Mouse (Mus musculus) hindbrain, embryonic 13.5 days (tissue): ENCODE data around the gene Xylt1. TPM values are rescaled to one million over a fixed set of nuclear protein-coding genes. Genes with fewer than 3 reads are reported as not detected.

Experiments
- ATAC-seq: fragments of 200-750 bp; cut with Nextera tagmentation; 2 replicates; pipeline ENCODE4 v1.8.0; 2017; ENCODE audit warnings: moderate TSS enrichment; ENCODE audit not compliant: low FRiP score
- H3K27ac ChIP-seq: fragments of 300-500 bp; sonication (generic); 2 replicates; pipeline ENCODE4 v1.5.1; 2015; ENCODE audit warnings: inconsistent platforms, mild to moderate bottlenecking, moderate library complexity
- H3K27me3 ChIP-seq: fragments of 300-500 bp; sonication (generic); 2 replicates; pipeline ENCODE4 v1.6.1; 2015; ENCODE audit warnings: mild to moderate bottlenecking, inconsistent platforms
- H3K36me3 ChIP-seq: fragments of 300-500 bp; sonication (generic); 2 replicates; pipeline ENCODE4 v1.6.1; 2015; ENCODE audit warnings: mild to moderate bottlenecking, inconsistent platforms
- H3K4me1 ChIP-seq: fragments of 300-500 bp; sonication (generic); replicated peaks from 2 replicates; pipeline ENCODE4 v1.6.1; 2015; ENCODE audit warnings: inconsistent platforms
- H3K4me2 ChIP-seq: fragments of 300-500 bp; sonication (generic); 2 replicates; pipeline ENCODE4 v1.6.1; 2015; ENCODE audit warnings: inconsistent platforms, mild to moderate bottlenecking, moderate library complexity
- H3K4me3 ChIP-seq: fragments of 300-500 bp; sonication (generic); 2 replicates; pipeline ENCODE4 v1.5.1; 2015; ENCODE audit warnings: mild to moderate bottlenecking, inconsistent platforms
- H3K9ac ChIP-seq: fragments of 300-500 bp; sonication (generic); 2 replicates; pipeline ENCODE4 v1.6.1; 2015; ENCODE audit warnings: mild to moderate bottlenecking, inconsistent platforms
- H3K9me3 ChIP-seq: fragments of 300-500 bp; sonication (generic); 2 replicates; pipeline ENCODE4 v1.6.1; 2016; ENCODE audit warnings: inconsistent platforms
- WGBS: fragments of 180-500 bp; shearing (Covaris S2); methylation state at CpG from one replicate; pipeline ENCODE4 v1.1.7; 2015; 5-methylcytosine and 5-hydroxymethylcytosine counted together
- polyA plus RNA-seq: library from polyadenylated mRNA; unstranded; fragments of >200 nt; fragmentation: Nextera tagmentation; extraction: Ambion mirVana; gene quantifications from 2 replicates; pipeline ENCODE4 v1.2.1, GENCODE M21; 2015

Xylt1 gene
- polyA plus RNA-seq, 1 experiment from 2014 or later = 2.3 TPM

GRCm38 (mm10) chr7:117539931-117540330 lies 159.2 kb downstream of the Xylt1 start:
- 0 out of 2 replicates have a peak, but pooled peaks cover 10% of the 10 kb centered on the region for H3K27me3 ChIP-seq
- H3K36me3 ChIP-seq = no peaks in the 10 kb centered on the region
- H3K4me3 ChIP-seq = no peak overlapping the region
- no peak overlapping the region for H3K4me2 ChIP-seq
- H3K27ac ChIP-seq = no peak overlapping the region
- WGBS = 87% methylated on average over 5 of the region's 5 CpGs
- no peaks in the 10 kb centered on the region for H3K9me3 ChIP-seq
- ATAC-seq = no peak
- peaks cover 30% of the 10 kb centered on the region for H3K4me1 ChIP-seq
- no peak overlapping the region for H3K9ac ChIP-seq

GRCm38 (mm10) chr7:117540413-117540812 lies 159.6 kb downstream of the Xylt1 start:
- ATAC-seq = no peak
- no peak overlapping the region for H3K27ac ChIP-seq

DNA sequence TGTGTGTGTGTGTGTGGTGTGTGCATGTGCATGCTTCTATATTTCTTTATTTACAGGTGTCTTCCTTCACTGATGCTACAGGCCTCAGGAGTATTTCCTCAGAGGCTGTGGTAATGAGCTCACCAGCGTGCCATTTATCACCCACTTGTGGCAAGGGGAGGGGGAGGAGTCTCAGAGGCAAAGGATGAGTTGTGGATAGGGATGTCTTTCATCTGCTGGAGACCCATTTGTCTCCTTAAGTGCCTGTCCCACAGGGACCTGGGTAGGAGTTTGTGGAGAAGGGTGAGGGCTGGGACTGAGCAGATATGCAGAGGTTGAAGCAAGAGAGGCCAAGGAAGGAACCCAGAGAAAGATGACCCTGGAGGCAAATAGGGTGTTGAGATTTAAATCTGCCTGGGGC lies 160.3 kb downstream of the Xylt1 start:
- peaks cover 30% of the 10 kb centered on the region for H3K4me1 ChIP-seq
- no peak overlapping the region for H3K27ac ChIP-seq
- H3K4me2 ChIP-seq = no peak overlapping the region
- no peak overlapping the region for H3K4me3 ChIP-seq
- 0 out of 2 replicates have a peak, but pooled peaks have one; percentile 60 for ATAC-seq
- 11% methylated on average over 1 of the region's 1 CpGs for WGBS
- H3K27me3 ChIP-seq = 0 out of 2 replicates have a peak, but pooled peaks cover 10% of the 10 kb centered on the region
- H3K9me3 ChIP-seq = no peaks in the 10 kb centered on the region
- H3K9ac ChIP-seq = no peak overlapping the region
- H3K36me3 ChIP-seq = no peaks in the 10 kb centered on the region

More at GRCm38 (mm10) chr7:117540413-117540812, 159.6 kb downstream of the Xylt1 start:
- H3K4me1 ChIP-seq = peaks cover 30% of the 10 kb centered on the region
- H3K4me2 ChIP-seq = no peak overlapping the region
- H3K9ac ChIP-seq = no peak overlapping the region
- H3K9me3 ChIP-seq = no peaks in the 10 kb centered on the region
- no peaks in the 10 kb centered on the region for H3K36me3 ChIP-seq
- WGBS = 75% methylated on average over 5 of the region's 5 CpGs
- 0 out of 2 replicates have a peak, but pooled peaks cover 10% of the 10 kb centered on the region for H3K27me3 ChIP-seq
- no peak overlapping the region for H3K4me3 ChIP-seq

DNA sequence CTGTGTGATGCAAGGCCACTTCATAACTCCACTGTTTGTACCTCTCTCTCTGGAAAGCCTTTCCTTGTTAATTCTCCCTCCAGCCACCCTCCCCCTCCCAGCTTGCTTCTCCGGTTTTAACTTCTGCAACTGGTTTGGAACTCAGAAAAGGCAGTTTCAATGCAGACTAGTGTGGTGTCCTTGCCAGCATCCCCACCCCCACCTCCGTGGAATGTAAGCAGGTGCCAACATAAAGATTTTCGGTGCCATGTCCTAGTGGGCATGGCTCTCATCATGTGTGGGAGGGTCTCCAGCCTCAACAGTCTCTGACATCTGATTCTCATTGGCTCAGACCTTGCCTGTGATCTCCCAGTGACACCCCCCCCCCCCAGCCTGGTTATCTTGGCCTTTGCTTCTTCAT lies 160.9 kb downstream of the Xylt1 start:
- H3K4me1 ChIP-seq = peaks cover 30% of the 10 kb centered on the region
- no peak overlapping the region for H3K9ac ChIP-seq
- 0 out of 2 replicates have a peak, but pooled peaks cover 13% of the 10 kb centered on the region for H3K27me3 ChIP-seq
- H3K9me3 ChIP-seq = no peaks in the 10 kb centered on the region
- no peak overlapping the region for H3K4me2 ChIP-seq
- no peak overlapping the region for H3K27ac ChIP-seq
- H3K36me3 ChIP-seq = no peaks in the 10 kb centered on the region
- no peak for ATAC-seq
- WGBS = 87% methylated on average over 3 of the region's 3 CpGs
- no peak overlapping the region for H3K4me3 ChIP-seq

DNA sequence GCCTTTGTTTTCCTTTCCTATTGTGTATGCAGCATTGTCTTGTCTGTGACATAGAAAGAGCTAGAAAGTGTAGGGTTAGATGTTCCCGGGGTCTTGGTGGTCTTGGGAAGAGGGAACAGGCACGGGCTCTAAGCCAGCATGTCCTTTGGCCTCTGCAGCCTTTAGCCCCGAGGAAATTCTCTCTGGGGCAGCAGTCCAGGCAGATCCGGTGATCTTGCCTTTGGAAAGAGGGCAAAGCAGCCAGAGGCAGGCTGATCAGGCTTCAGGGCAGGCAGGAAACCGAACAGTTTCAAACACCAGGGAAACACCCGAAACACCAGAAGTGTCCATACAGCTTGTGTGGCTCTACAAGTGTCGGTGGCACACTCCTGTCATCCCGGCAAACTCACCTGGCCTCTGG lies 162.3 kb downstream of the Xylt1 start:
- no peak for ATAC-seq
- WGBS = 46% methylated on average over 8 of the region's 8 CpGs
- no peaks in the 10 kb centered on the region for H3K9me3 ChIP-seq
- no peak overlapping the region for H3K4me2 ChIP-seq
- no peaks in the 10 kb centered on the region for H3K36me3 ChIP-seq
- H3K9ac ChIP-seq = 0 out of 2 replicates have a peak overlapping the region, but pooled peaks have one; percentile 29
- peaks cover 38% of the 10 kb centered on the region for H3K4me1 ChIP-seq
- H3K27ac ChIP-seq = no peak overlapping the region
- no peak overlapping the region for H3K4me3 ChIP-seq
- 0 out of 2 replicates have a peak, but pooled peaks cover 14% of the 10 kb centered on the region for H3K27me3 ChIP-seq

DNA sequence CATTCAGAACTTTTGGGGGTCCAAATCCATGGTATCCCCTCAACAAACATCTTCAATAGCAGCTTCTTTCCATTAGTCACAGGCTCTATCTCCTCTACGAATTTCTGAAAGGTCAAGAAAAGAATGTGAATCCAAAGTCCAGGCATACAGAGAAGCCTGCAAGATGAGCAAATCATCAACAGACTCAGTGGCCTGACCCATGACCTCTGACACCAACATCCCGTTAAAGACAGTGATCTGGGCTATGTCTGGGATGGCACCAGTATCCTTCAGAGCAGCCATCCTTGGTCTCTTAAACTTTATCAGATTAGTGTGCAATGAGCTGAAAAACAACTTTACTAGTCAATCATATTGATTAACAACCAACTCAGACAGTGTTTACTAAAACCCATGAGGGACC lies 163.3 kb downstream of the Xylt1 start:
- Histone ChIP-seq H3K4me3 (no peak overlapping the region), H3K27ac (no peak overlapping the region), H3K9me3 (no peaks in the 10 kb centered on the region), H3K4me1 (peaks cover 46% of the 10 kb centered on the region), H3K4me2 (no peak overlapping the region), H3K9ac (no peak overlapping the region), H3K36me3 (no peaks in the 10 kb centered on the region), H3K27me3 (peaks cover 14% of the 10 kb centered on the region; the same call in 1 of the 2 replicates)
- ATAC-seq = no peak
- 43% methylated on average over 2 of the region's 2 CpGs for WGBS

DNA sequence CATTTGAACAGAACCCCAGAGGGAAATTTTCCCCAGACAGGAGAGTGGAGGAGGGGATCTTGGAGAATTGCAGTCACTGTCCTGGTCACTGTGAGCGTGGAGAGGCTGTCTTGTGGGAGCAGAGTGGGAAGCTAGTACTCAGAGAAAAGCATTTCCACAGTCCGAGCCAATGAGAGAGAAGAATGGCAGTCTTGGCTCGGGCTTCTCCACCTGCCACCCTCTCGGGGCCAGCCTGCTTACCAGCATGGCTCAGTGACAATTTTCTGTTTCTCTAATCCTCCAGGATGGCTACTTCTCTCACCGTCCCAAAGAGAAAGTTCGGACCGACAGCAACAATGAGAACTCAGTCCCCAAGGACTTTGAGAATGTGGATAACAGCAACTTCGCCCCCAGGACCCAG lies 167.5 kb downstream of the Xylt1 start:
- peaks cover 39% of the 10 kb centered on the region for H3K4me1 ChIP-seq
- H3K9me3 ChIP-seq = no peaks in the 10 kb centered on the region
- no peak overlapping the region for H3K9ac ChIP-seq
- H3K4me2 ChIP-seq = no peak overlapping the region
- H3K36me3 ChIP-seq = no peaks in the 10 kb centered on the region
- no peak for ATAC-seq
- no peak overlapping the region for H3K27ac ChIP-seq
- no peak overlapping the region for H3K4me3 ChIP-seq
- 69% methylated on average over 8 of the region's 8 CpGs for WGBS
- H3K27me3 ChIP-seq = peaks cover 7% of the 10 kb centered on the region

DNA sequence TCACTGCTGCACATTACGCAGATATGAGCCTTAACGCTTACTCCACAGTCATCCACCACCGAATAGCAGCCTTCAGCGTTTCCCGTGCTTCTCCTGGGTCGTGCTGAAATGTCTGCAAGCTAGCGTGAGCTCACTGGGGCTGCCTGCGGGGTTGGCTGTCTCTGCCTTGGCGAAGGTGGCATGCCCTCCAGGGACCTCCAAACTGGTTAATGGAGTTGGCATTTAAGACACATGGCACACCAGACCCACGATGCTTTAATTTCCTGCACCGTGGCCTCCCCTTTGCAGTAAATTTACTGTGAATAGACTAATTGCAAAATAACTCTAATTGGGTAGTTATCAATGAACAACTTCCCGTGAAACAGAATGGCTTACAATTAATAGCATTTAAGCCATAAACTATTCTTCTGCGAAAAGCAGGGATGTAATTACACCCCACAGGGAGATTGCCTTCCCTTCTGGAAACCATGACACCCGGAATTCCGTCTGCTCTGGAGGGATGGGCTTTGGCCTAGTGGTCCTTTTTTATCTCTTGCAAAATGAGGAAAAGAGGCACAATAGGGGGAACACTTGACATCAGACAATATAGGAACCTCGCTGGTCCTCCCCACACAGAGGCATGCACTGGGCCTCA lies 170.3 kb downstream of the Xylt1 start:
- Histone ChIP-seq H3K4me2 (no peak overlapping the region), H3K36me3 (no peaks in the 10 kb centered on the region), H3K4me1 (peaks cover 49% of the 10 kb centered on the region), H3K9me3 (no peaks in the 10 kb centered on the region), H3K27ac (no peak overlapping the region), H3K9ac (no peak overlapping the region), H3K27me3 (peaks cover 20% of the 10 kb centered on the region), H3K4me3 (no peak overlapping the region)
- no peak for ATAC-seq
- 43% methylated on average over 16 of the region's 16 CpGs for WGBS

GRCm38 (mm10) chr7:117553228-117553627 lies 172.4 kb downstream of the Xylt1 start:
- H3K4me1 ChIP-seq = peaks cover 58% of the 10 kb centered on the region
- peaks cover 19% of the 10 kb centered on the region for H3K27me3 ChIP-seq
- H3K36me3 ChIP-seq = no peaks in the 10 kb centered on the region
- no peaks in the 10 kb centered on the region for H3K9me3 ChIP-seq
- H3K27ac ChIP-seq = 0 out of 2 replicates have a peak overlapping the region, but pooled peaks have one; percentile 18
- no peak overlapping the region for H3K9ac ChIP-seq
- WGBS = 37% methylated on average over 12 of the region's 12 CpGs
- peak; percentile 16; the same call in 1 of the 2 replicates for ATAC-seq
- no peak overlapping the region for H3K4me2 ChIP-seq
- no peak overlapping the region for H3K4me3 ChIP-seq

DNA sequence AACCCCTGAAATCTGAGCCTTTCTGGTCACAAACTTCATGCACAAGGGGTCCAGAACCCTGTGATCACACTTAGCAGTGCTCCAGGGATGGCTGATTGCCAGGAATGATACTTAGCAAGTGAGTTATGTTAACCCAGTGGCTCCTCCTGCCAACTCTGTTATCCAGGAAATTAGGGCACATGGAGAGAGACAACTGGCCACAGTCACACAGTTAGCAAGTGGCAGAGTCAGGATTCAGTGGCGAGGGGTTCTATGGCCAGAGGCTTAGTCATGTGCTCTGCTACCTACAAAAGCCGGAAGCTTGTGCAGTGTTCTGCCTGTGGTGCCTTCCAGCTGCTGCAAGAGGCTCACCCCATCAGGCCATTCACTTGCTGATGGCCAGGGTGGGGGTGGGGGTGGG lies 175.0 kb downstream of the Xylt1 start:
- Histone ChIP-seq H3K9me3 (no peaks in the 10 kb centered on the region), H3K27ac (no peak overlapping the region; the same call in 1 of the 2 replicates), H3K4me3 (no peak overlapping the region), H3K27me3 (peaks cover 19% of the 10 kb centered on the region; the same call in 1 of the 2 replicates), H3K36me3 (no peaks in the 10 kb centered on the region), H3K9ac (no peak overlapping the region), H3K4me1 (peaks cover 51% of the 10 kb centered on the region), H3K4me2 (no peak overlapping the region)
- WGBS = 51% methylated on average over 2 of the region's 2 CpGs
- ATAC-seq = no peak

- no peak overlapping the region for H3K4me3 ChIP-seq
- H3K9me3 ChIP-seq = no peaks in the 10 kb centered on the region
- no peak overlapping the region for H3K4me2 ChIP-seq
- no peak overlapping the region for H3K27ac ChIP-seq
- ATAC-seq = no peak
- no peak overlapping the region for H3K9ac ChIP-seq
- H3K27me3 ChIP-seq = peaks cover 25% of the 10 kb centered on the region; the same call in 1 of the 2 replicates
- peaks cover 35% of the 10 kb centered on the region for H3K4me1 ChIP-seq
- WGBS = 49% methylated on average over 2 of the region's 2 CpGs
- no peaks in the 10 kb centered on the region for H3K36me3 ChIP-seq
Measured at GRCm38 (mm10) chr7:117558166-117558565, 177.4 kb downstream of the Xylt1 start.

- WGBS = 90% methylated on average over 3 of the region's 3 CpGs
- H3K9ac ChIP-seq = no peak overlapping the region
- H3K9me3 ChIP-seq = no peaks in the 10 kb centered on the region
- H3K27me3 ChIP-seq = peaks cover 20% of the 10 kb centered on the region; the same call in 1 of the 2 replicates
- no peak overlapping the region for H3K27ac ChIP-seq
- no peaks in the 10 kb centered on the region for H3K36me3 ChIP-seq
- no peak overlapping the region for H3K4me2 ChIP-seq
- no peak for ATAC-seq
- H3K4me1 ChIP-seq = peaks cover 31% of the 10 kb centered on the region
- H3K4me3 ChIP-seq = no peak overlapping the region
Measured at GRCm38 (mm10) chr7:117559051-117559450, 178.3 kb downstream of the Xylt1 start.
